Mouse (Mus musculus): ENCODE data around the gene Mul1. TPM values are rescaled to one million over a fixed set of nuclear protein-coding genes. Genes with fewer than 3 reads are reported as not detected.
A peak's percentile ranks its signal among the peaks of the same experiment; 100 is the strongest.

Gene Mul1
- polyA plus RNA-seq (2015; fragmentation: Nextera tagmentation; extraction: Ambion mirVana): 20.0 and 21.8 TPM in 2 replicates

- H3K4me2 ChIP-seq: peak within 1 kb of the TSS; percentile 91
- peaks cover 32% of the 10 kb centered on the region for H3K36me3 ChIP-seq
- H3K9me3 ChIP-seq (replicated peaks): no peaks in the 10 kb centered on the region
- H3K4me3 ChIP-seq (replicated peaks): peak within 1 kb of the TSS; percentile 89
- ATAC-seq (ENCODE audit: low FRiP score): peak; percentile 91
- peaks cover 14% of the 10 kb centered on the region for H3K4me1 ChIP-seq
- peak within 1 kb of the TSS; percentile 84 for H3K27ac ChIP-seq (replicated peaks)
- WGBS: under 1% methylated on average over 64 of the region's 64 CpGs
- H3K9ac ChIP-seq (replicated peaks): peak within 1 kb of the TSS; percentile 83
- peaks cover 20% of the 10 kb centered on the region for H3K27me3 ChIP-seq (replicated peaks)
Measured at GRCm38 (mm10) chr4:138434347-138435316, at the start of gene Mul1. Gene Mul1, plus strand, starts transcription at chr4:138434671.

- WGBS: 64% methylated on average over 7 of the region's 7 CpGs
- Histone ChIP-seq H3K36me3 (no peaks in the 10 kb centered on the region), H3K9ac (replicated peaks) (no peak overlapping the region), H3K27me3 (replicated peaks) (peaks cover 77% of the 10 kb centered on the region), H3K4me1 (peaks cover 34% of the 10 kb centered on the region), H3K27ac (replicated peaks) (no peak overlapping the region), H3K4me2 (peak overlapping the region; percentile 92), H3K4me3 (replicated peaks) (peak overlapping the region; percentile 58; the same call in 1 of the 2 replicates), H3K9me3 (replicated peaks) (no peaks in the 10 kb centered on the region)
- ATAC-seq (ENCODE audit: low FRiP score): no peak
Measured at GRCm38 (mm10) chr4:138393703-138394102, 40.8 kb upstream of the Mul1 start.

- H3K9ac ChIP-seq (replicated peaks): peak overlapping the region; percentile 60
- H3K4me2 ChIP-seq: peak overlapping the region; percentile 92
- no peak overlapping the region; the same call in 1 of the 2 replicates for H3K27ac ChIP-seq (replicated peaks)
- peaks cover 34% of the 10 kb centered on the region for H3K4me1 ChIP-seq
- no peaks in the 10 kb centered on the region for H3K36me3 ChIP-seq
- H3K27me3 ChIP-seq (replicated peaks): peaks cover 85% of the 10 kb centered on the region
- 1% methylated on average over 92 of the region's 103 CpGs for WGBS
- peak; percentile 75 for ATAC-seq (ENCODE audit: low FRiP score)
- H3K4me3 ChIP-seq (replicated peaks): peak overlapping the region; percentile 58
- H3K9me3 ChIP-seq (replicated peaks): no peaks in the 10 kb centered on the region
Measured at GRCm38 (mm10) chr4:138395087-138395970, 39.1 kb upstream of the Mul1 start.

- Histone ChIP-seq H3K9me3 (replicated peaks) (no peaks in the 10 kb centered on the region), H3K27me3 (replicated peaks) (peaks cover 78% of the 10 kb centered on the region), H3K4me2 (peak within 1 kb of the TSS; percentile 92), H3K4me1 (peaks cover 34% of the 10 kb centered on the region), H3K9ac (replicated peaks) (peak within 1 kb of the TSS; percentile 60), H3K4me3 (replicated peaks) (peak within 1 kb of the TSS; percentile 58), H3K27ac (replicated peaks) (no peak within 1 kb of the TSS; the same call in 1 of the 2 replicates), H3K36me3 (no peaks in the 10 kb centered on the region)
- 1% methylated on average over 45 of the region's 46 CpGs for WGBS
- ATAC-seq (ENCODE audit: low FRiP score): peak; percentile 88
Measured at GRCm38 (mm10) chr4:138395971-138396645, 38.4 kb upstream of the Mul1 start, which contains the start of gene Fam43b. Gene Fam43b, minus strand, starts transcription at chr4:138396528.

GRCm38 (mm10) chr4:138396711-138397110 is 37.8 kb upstream of the Mul1 start:
- ATAC-seq (ENCODE audit: low FRiP score): no peak
- H3K27me3 ChIP-seq (replicated peaks): peaks cover 84% of the 10 kb centered on the region
- H3K4me3 ChIP-seq (replicated peaks): peak overlapping the region; percentile 58
- no peaks in the 10 kb centered on the region for H3K36me3 ChIP-seq
- peak overlapping the region; percentile 92 for H3K4me2 ChIP-seq
- peak overlapping the region; percentile 21; the same call in 1 of the 2 replicates for H3K9ac ChIP-seq (replicated peaks)
- peaks cover 34% of the 10 kb centered on the region for H3K4me1 ChIP-seq
- no peak overlapping the region for H3K27ac ChIP-seq (replicated peaks)
- 4% methylated on average over 8 of the region's 8 CpGs for WGBS
- no peaks in the 10 kb centered on the region for H3K9me3 ChIP-seq (replicated peaks)

- 9% methylated on average over 2 of the region's 2 CpGs for WGBS
Measured at GRCm38 (mm10) chr4:138404806-138405205, 29.7 kb upstream of the Mul1 start.

GRCm38 (mm10) chr4:138407479-138408194 is 26.8 kb upstream of the Mul1 start:
- no peak overlapping the region for H3K4me3 ChIP-seq (replicated peaks)
- H3K27ac ChIP-seq (replicated peaks): no peak overlapping the region
- no peak for ATAC-seq (ENCODE audit: low FRiP score)
- H3K4me1 ChIP-seq: no peaks in the 10 kb centered on the region
- H3K36me3 ChIP-seq: no peaks in the 10 kb centered on the region
- no peak overlapping the region for H3K4me2 ChIP-seq
- H3K9me3 ChIP-seq (replicated peaks): no peaks in the 10 kb centered on the region
- peaks cover 22% of the 10 kb centered on the region for H3K27me3 ChIP-seq (replicated peaks)
- no peak overlapping the region for H3K9ac ChIP-seq (replicated peaks)
- 86% methylated on average over 12 of the region's 13 CpGs for WGBS

More at GRCm38 (mm10) chr4:138404806-138405205, 29.7 kb upstream of the Mul1 start:
- no peak for ATAC-seq (ENCODE audit: low FRiP score)
- Histone ChIP-seq H3K36me3 (no peaks in the 10 kb centered on the region), H3K27ac (replicated peaks) (no peak overlapping the region), H3K4me3 (replicated peaks) (no peak overlapping the region), H3K4me2 (no peak overlapping the region), H3K9ac (replicated peaks) (no peak overlapping the region), H3K9me3 (replicated peaks) (no peaks in the 10 kb centered on the region), H3K27me3 (replicated peaks) (peaks cover 20% of the 10 kb centered on the region), H3K4me1 (no peaks in the 10 kb centered on the region)

GRCm38 (mm10) chr4:138411011-138411410 is 23.5 kb upstream of the Mul1 start:
- Histone ChIP-seq H3K27ac (replicated peaks) (no peak overlapping the region), H3K36me3 (no peaks in the 10 kb centered on the region), H3K4me1 (peaks cover 7% of the 10 kb centered on the region), H3K4me3 (replicated peaks) (no peak overlapping the region), H3K9ac (replicated peaks) (no peak overlapping the region), H3K27me3 (replicated peaks) (peaks cover 23% of the 10 kb centered on the region), H3K4me2 (no peak overlapping the region), H3K9me3 (replicated peaks) (no peaks in the 10 kb centered on the region)
- ATAC-seq (ENCODE audit: low FRiP score): no peak
- 11% methylated on average over 5 of the region's 5 CpGs for WGBS

- no peaks in the 10 kb centered on the region for H3K36me3 ChIP-seq
- no peak overlapping the region for H3K27ac ChIP-seq (replicated peaks)
- H3K9me3 ChIP-seq (replicated peaks): no peaks in the 10 kb centered on the region
- H3K4me1 ChIP-seq: peaks cover 7% of the 10 kb centered on the region
- no peak overlapping the region for H3K4me2 ChIP-seq
- peaks cover 24% of the 10 kb centered on the region for H3K27me3 ChIP-seq (replicated peaks)
- no peak for ATAC-seq (ENCODE audit: low FRiP score)
- WGBS: 50% methylated on average over 7 of the region's 7 CpGs
- no peak overlapping the region for H3K4me3 ChIP-seq (replicated peaks)
- H3K9ac ChIP-seq (replicated peaks): no peak overlapping the region
Measured at GRCm38 (mm10) chr4:138411504-138412121, 22.9 kb upstream of the Mul1 start.

GRCm38 (mm10) chr4:138414725-138415124 is 19.7 kb upstream of the Mul1 start:
- Histone ChIP-seq H3K27ac (replicated peaks) (no peak overlapping the region; the same call in 1 of the 2 replicates), H3K9ac (replicated peaks) (no peak overlapping the region), H3K4me2 (no peak overlapping the region), H3K4me3 (replicated peaks) (no peak overlapping the region), H3K4me1 (peaks cover 7% of the 10 kb centered on the region), H3K9me3 (replicated peaks) (no peaks in the 10 kb centered on the region), H3K27me3 (replicated peaks) (peaks cover 19% of the 10 kb centered on the region), H3K36me3 (no peaks in the 10 kb centered on the region)
- 30% methylated on average over 6 of the region's 6 CpGs for WGBS
- ATAC-seq (ENCODE audit: low FRiP score): no peak

All from neural tube, embryonic 15.5 days (tissue).